In the genomic region with DNA sequence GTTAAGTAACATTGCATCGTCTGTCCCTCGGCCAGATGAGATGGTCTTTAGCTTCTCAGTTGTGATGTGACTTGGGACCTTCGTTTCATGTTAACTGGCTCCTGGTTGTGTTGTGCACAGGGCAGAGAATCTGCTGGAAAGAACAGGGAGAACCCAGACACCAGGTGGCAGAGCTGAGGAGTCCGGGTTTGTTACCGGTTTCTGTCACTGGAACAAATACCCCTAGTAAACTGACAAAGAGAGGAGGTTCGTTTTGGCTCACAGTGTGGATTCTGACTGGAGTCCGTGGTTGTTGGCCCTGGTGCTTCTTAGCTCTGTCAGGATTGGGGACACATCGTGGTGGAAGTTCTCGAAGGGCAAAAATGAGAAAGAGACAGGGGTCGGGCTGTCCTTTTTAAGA, we compare ENCODE assay signal across 8 mouse cellular contexts. TPM values are rescaled to one million over a fixed set of nuclear protein-coding genes. Genes with fewer than 3 reads are reported as not detected.
DNase-seq lines count a peak whose midpoint lies in the region; ATAC-seq and TF ChIP-seq lines count a peak whose summit lies in the region.

No protein-coding gene starts in this region.

- no peaks in the 10 kb centered on the region for H3K79me2 ChIP-seq in heart, adult 2 months (replicated peaks; ENCODE audit: control insufficient read depth, insufficient read depth, low read length)

- DNase-seq in heart, adult 2 months = peak; percentile 56 to 61
- no peak for DNase-seq in heart, postnatal 25 days (ENCODE audit: low spot score)
- DNase-seq in NIH3T3 (ENCODE audit: low read depth) = peak; percentile 29
- DNase-seq in lung, embryonic 14.5 days = peak; percentile 59
- DNase-seq in thymus, postnatal 4 days = peak; percentile 76
- DNase-seq in cerebellum, adult 9-10 months = no peak

- no peak overlapping the region for H3K4me3 ChIP-seq in heart, adult 2 months
- H3K4me3 ChIP-seq in heart, embryonic 15.5 days = no peak overlapping the region
- H3K4me3 ChIP-seq in lung, embryonic 14.5 days (ENCODE audit: low read depth, low read length) = no peak overlapping the region
- no peak overlapping the region for H3K4me3 ChIP-seq in midbrain, embryonic 16.5 days (ENCODE audit: low read depth, low read length)

- no peak for ATAC-seq in heart, embryonic 15.5 days (replicated peaks; ENCODE audit: insufficient number of reproducible peaks, insufficient read depth, low FRiP score, low read depth)
- ATAC-seq in lung, embryonic 14.5 days (ENCODE audit: insufficient read depth) = no peak
- no peak for ATAC-seq in midbrain, embryonic 16.5 days

- no peaks in the 10 kb centered on the region for H3K27me3 ChIP-seq in heart, adult 2 months (ENCODE audit: control insufficient read depth, insufficient read depth, low read length)
- H3K27me3 ChIP-seq in heart, embryonic 15.5 days = no peaks in the 10 kb centered on the region
- no peaks in the 10 kb centered on the region for H3K27me3 ChIP-seq in lung, embryonic 14.5 days (ENCODE audit: insufficient read depth, low read length)
- peaks cover 10% of the 10 kb centered on the region for H3K27me3 ChIP-seq in midbrain, embryonic 16.5 days (ENCODE audit: control insufficient read depth, insufficient read depth, low read depth, low read length)

- intact Hi-C loops in heart, adult 2 months (cut with DNase I) = loop anchor here (5.0 kb wide), 1 partner anchor 37 kb away; no protein-coding TSS in a partner anchor
- intact Hi-C loops in heart, postnatal 25 days (cut with DNase I) = no loop called here

- 30% methylated on average over 10 of the region's 10 CpGs for WGBS in heart, adult 2 months
- 57% methylated on average over 10 of the region's 10 CpGs for WGBS in heart, embryonic 15.5 days
- WGBS in lung, embryonic 14.5 days = 53% methylated on average over 10 of the region's 10 CpGs
- 64% methylated on average over 10 of the region's 10 CpGs for WGBS in midbrain, embryonic 16.5 days

- H3K27ac ChIP-seq in heart, adult 2 months = peak overlapping the region; percentile 71
- 0 out of 2 replicates have a peak overlapping the region, but pooled peaks have one; percentile 18 for H3K27ac ChIP-seq in heart, embryonic 15.5 days
- H3K27ac ChIP-seq in lung, embryonic 14.5 days (ENCODE audit: low read depth) = no peak overlapping the region
- H3K27ac ChIP-seq in midbrain, embryonic 16.5 days (ENCODE audit: low read length) = no peak overlapping the region

- H3K9me3 ChIP-seq in heart, embryonic 15.5 days (replicated peaks) = no peaks in the 10 kb centered on the region
- H3K9me3 ChIP-seq in lung, embryonic 14.5 days (ENCODE audit: low read depth, low read length) = no peaks in the 10 kb centered on the region
- H3K9me3 ChIP-seq in midbrain, embryonic 16.5 days (replicated peaks; ENCODE audit: control insufficient read depth, low read length, poor library complexity, severe bottlenecking) = no peaks in the 10 kb centered on the region

- TF ChIP-seq EP300 in heart, adult 2 months (IDR thresholded peaks at IDR 0.05; ENCODE audit: insufficient read depth, low read depth, low read length) = no peak

- peak overlapping the region; percentile 38; the same call in 1 of the 2 replicates for H3K9ac ChIP-seq in heart, adult 2 months (ENCODE audit: low read depth, low read length)
- no peak overlapping the region for H3K9ac ChIP-seq in heart, embryonic 15.5 days
- H3K9ac ChIP-seq in lung, embryonic 14.5 days = 0 out of 2 replicates have a peak overlapping the region, but pooled peaks have one; percentile 23
- H3K9ac ChIP-seq in midbrain, embryonic 16.5 days (ENCODE audit: low read depth, low read length) = no peak overlapping the region

- peaks cover 19% of the 10 kb centered on the region for H3K4me1 ChIP-seq in heart, adult 2 months (ENCODE audit: control insufficient read depth, insufficient read depth, low read length)
- peaks cover 61% of the 10 kb centered on the region for H3K4me1 ChIP-seq in heart, embryonic 15.5 days (replicated peaks)
- peaks cover 11% of the 10 kb centered on the region; the same call in 1 of the 2 replicates for H3K4me1 ChIP-seq in lung, embryonic 14.5 days (ENCODE audit: insufficient read depth)
- peaks cover 9% of the 10 kb centered on the region for H3K4me1 ChIP-seq in midbrain, embryonic 16.5 days (ENCODE audit: control insufficient read depth, insufficient read depth, low read length)

- no peak overlapping the region for H3K4me2 ChIP-seq in heart, embryonic 15.5 days
- H3K4me2 ChIP-seq in lung, embryonic 14.5 days = peak overlapping the region; percentile 42
- no peak overlapping the region for H3K4me2 ChIP-seq in midbrain, embryonic 16.5 days (ENCODE audit: low read length)

- TF ChIP-seq POLR2A in heart, adult 2 months (IDR thresholded peaks at IDR 0.05; ENCODE audit: insufficient read depth, low read depth, low read length) = no peak

- peak; percentile 74 for TF ChIP-seq CTCF in heart, adult 2 months (IDR thresholded peaks at IDR 0.05)
- TF ChIP-seq CTCF in lung, embryonic 14.5 days (IDR thresholded peaks at IDR 0.05; ENCODE audit: low read depth) = peak; percentile 43

- H3K36me3 ChIP-seq in heart, adult 2 months (ENCODE audit: control insufficient read depth, insufficient read depth, low read length) = no peaks in the 10 kb centered on the region; the same call in 1 of the 2 replicates
- H3K36me3 ChIP-seq in heart, embryonic 15.5 days = no peaks in the 10 kb centered on the region
- H3K36me3 ChIP-seq in lung, embryonic 14.5 days (ENCODE audit: insufficient read depth) = no peaks in the 10 kb centered on the region
- H3K36me3 ChIP-seq in midbrain, embryonic 16.5 days (ENCODE audit: control insufficient read depth, insufficient read depth, low read length) = no peaks in the 10 kb centered on the region

RNA-seq across cellular contexts. Expression of a gene that starts 3.6 kb away (rescaled TPM):
- 10 to 100 TPM; 34.8 to 41.9 TPM for total RNA-seq in heart, adult 2 months (2021)
- polyA plus RNA-seq in heart, adult 2 months (2012; rRNA removed) = 35.3 and 43.7 TPM in 2 replicates
- 10 to 100 TPM; 65.5 to 72.7 TPM for total RNA-seq in heart, postnatal 25 days (2021)
- polyA plus RNA-seq in heart, embryonic 15.5 days (2015; fragmentation: Nextera tagmentation; extraction: Ambion mirVana) = 12.0 and 13.5 TPM in 2 replicates
- polyA plus RNA-seq in lung, embryonic 14.5 days (2014; fragmentation: Nextera tagmentation; extraction: Ambion mirVana) = 28.7 and 30.0 TPM in 2 replicates
- polyA plus RNA-seq in midbrain, embryonic 16.5 days (2015; fragmentation: Nextera tagmentation; extraction: Ambion mirVana) = 0.97 and 1.0 TPM in 2 replicates

Comparison
In these comparisons a context has a peak if more than half of its experiments do, and no peak if none do; other contexts are left out.
1. DNase-seq: peak in heart, adult 2 months (2 of 2), NIH3T3 (single experiment), lung, embryonic 14.5 days (single experiment) and thymus, postnatal 4 days (single experiment); none in heart, postnatal 25 days (single experiment) and cerebellum, adult 9-10 months (single experiment).
2. H3K9ac ChIP-seq: peak in heart, adult 2 months (single experiment) and lung, embryonic 14.5 days (single experiment); none in heart, embryonic 15.5 days (single experiment) and midbrain, embryonic 16.5 days (single experiment).
3. H3K27ac ChIP-seq: peak in heart, adult 2 months (single experiment) and heart, embryonic 15.5 days (single experiment); none in lung, embryonic 14.5 days (single experiment) and midbrain, embryonic 16.5 days (single experiment).